Mouse (Mus musculus) lung, postnatal 0 days (tissue): Measurements from ENCODE around the gene Cant1. TPM values are rescaled to one million over a fixed set of nuclear protein-coding genes. Genes with fewer than 3 reads are reported as not detected.
A peak's percentile ranks its signal among the peaks of the same experiment; 100 is the strongest.

Source experiments
- ATAC-seq: fragments of 200-750 bp; cut with Nextera tagmentation; 2 replicates; pipeline ENCODE4 v1.8.0; 2017; ENCODE audit warnings: moderate library complexity
- DNase-seq: peaks from one replicate; pipeline ENCODE4 v3.0.0-alpha.2; 2016; ENCODE audit warnings: low spot score
- H3K27ac ChIP-seq: fragments of 300-500 bp; sonication (generic); 2 replicates; pipeline ENCODE4 v1.5.1; 2014; ENCODE audit warnings: antibody characterized with exemption, mild to moderate bottlenecking, low read length, mixed read lengths
- H3K27me3 ChIP-seq: fragments of 300-500 bp; sonication (generic); replicated peaks from 2 replicates; pipeline ENCODE4 v1.6.1; 2014; ENCODE audit warnings: low read length, mixed read lengths; ENCODE audit not compliant: insufficient read depth
- H3K36me3 ChIP-seq: fragments of 300-500 bp; sonication (generic); 2 replicates; pipeline ENCODE4 v1.6.1; 2014; ENCODE audit warnings: low read length, mixed read lengths; ENCODE audit not compliant: insufficient read depth
- H3K4me1 ChIP-seq: fragments of 300-500 bp; sonication (generic); 2 replicates; pipeline ENCODE4 v1.6.1; 2014; ENCODE audit warnings: antibody characterized with exemption, low read depth, low read length, mixed read lengths; ENCODE audit not compliant: insufficient read depth
- H3K4me2 ChIP-seq: fragments of 300-500 bp; sonication (generic); replicated peaks from 2 replicates; pipeline ENCODE4 v1.6.1; 2014; ENCODE audit warnings: low read depth, mild to moderate bottlenecking, low read length, moderate library complexity, mixed read lengths
- H3K4me3 ChIP-seq: fragments of 300-500 bp; sonication (generic); 2 replicates; pipeline ENCODE4 v1.5.1; 2014; ENCODE audit warnings: low read depth, low read length
- H3K9ac ChIP-seq: fragments of 300-500 bp; sonication (generic); replicated peaks from 2 replicates; pipeline ENCODE4 v1.6.1; 2014; ENCODE audit warnings: low read depth, mild to moderate bottlenecking
- H3K9me3 ChIP-seq: fragments of 300-500 bp; sonication (generic); 2 replicates; pipeline ENCODE4 v1.6.1; 2016; ENCODE audit warnings: low read length, mixed read lengths
- CTCF ChIP-seq: IDR thresholded peaks from 2 replicates; pipeline ENCODE4 v1.5.1; 2016; ENCODE audit warnings: antibody characterized with exemption, mild to moderate bottlenecking
- EP300 ChIP-seq: IDR thresholded peaks from 2 replicates; pipeline ENCODE4 v1.6.1; 2016; ENCODE audit warnings: antibody characterized with exemption, mild to moderate bottlenecking, control low read depth
- WGBS: fragments of 180-500 bp; shearing (Covaris S2); extraction: QIAGEN DNeasy Blood & Tissue Kit; methylation state at CpG from one replicate; pipeline ENCODE4 v1.1.7; 2014; 5-methylcytosine and 5-hydroxymethylcytosine counted together
- polyA plus RNA-seq: library from polyadenylated mRNA; unstranded; fragments of >200 nt; fragmentation: Nextera tagmentation; extraction: Ambion mirVana; gene quantifications from 2 replicates; pipeline ENCODE4 v1.2.1, GENCODE M21; 2015

The Cant1 gene
- polyA plus RNA-seq, 1 experiment from 2014 or later, result 21.3 TPM

- Histone ChIP-seq H3K4me1 (peaks cover 15% of the 10 kb centered on the region), H3K27ac (no peak overlapping the region), H3K36me3 (no peaks in the 10 kb centered on the region; the same call in 1 of the 2 replicates), H3K4me2 (no peak overlapping the region), H3K9me3 (no peaks in the 10 kb centered on the region), H3K9ac (no peak overlapping the region), H3K4me3 (no peak overlapping the region), H3K27me3 (no peaks in the 10 kb centered on the region)
- DNase-seq (no peak), ATAC-seq (no peak)
- TF ChIP-seq EP300, result no peak
- TF ChIP-seq CTCF, result no peak
- WGBS, result 93% methylated on average over 9 of the region's 9 CpGs
Observed at GRCm38 (mm10) chr11:118417496-118417895, 1.4 kb downstream of the Cant1 start.

DNA sequence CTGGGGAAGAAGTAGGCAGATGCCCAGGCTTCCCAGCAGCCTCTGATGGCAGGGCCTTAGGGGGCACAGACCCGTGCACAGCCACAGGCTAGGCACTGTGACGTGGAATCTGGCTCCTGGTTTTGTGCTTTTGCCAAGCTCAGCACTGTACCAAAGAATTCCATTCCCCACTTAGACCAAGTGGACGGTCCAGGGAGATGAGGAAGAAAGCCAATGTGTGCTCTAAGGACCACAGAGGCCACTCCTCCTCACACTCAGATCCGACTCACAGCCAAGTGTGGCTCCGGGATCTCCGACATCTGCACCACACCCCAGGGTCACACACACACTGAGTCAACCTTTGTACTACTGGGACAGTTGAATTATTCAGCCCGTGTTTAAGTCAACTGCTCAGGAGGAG lies 2.8 kb downstream of the Cant1 start:
- Histone ChIP-seq H3K9me3 (no peaks in the 10 kb centered on the region), H3K4me2 (no peak overlapping the region), H3K27ac (peak overlapping the region; percentile 6), H3K27me3 (no peaks in the 10 kb centered on the region), H3K4me3 (no peak overlapping the region), H3K9ac (no peak overlapping the region), H3K36me3 (peaks cover 3% of the 10 kb centered on the region; the same call in 1 of the 2 replicates), H3K4me1 (peaks cover 15% of the 10 kb centered on the region)
- TF ChIP-seq EP300 (no peak), CTCF (no peak)
- 62% methylated on average over 7 of the region's 7 CpGs for WGBS
- DNase-seq (peak; percentile 64), ATAC-seq (no peak)

GRCm38 (mm10) chr11:118415630-118416029 lies 3.3 kb downstream of the Cant1 start:
- no peaks in the 10 kb centered on the region for H3K27me3 ChIP-seq
- H3K4me2 ChIP-seq, result no peak overlapping the region
- no peak for ATAC-seq
- no peak for DNase-seq
- peaks cover 7% of the 10 kb centered on the region; the same call in 1 of the 2 replicates for H3K36me3 ChIP-seq
- H3K4me3 ChIP-seq, result no peak overlapping the region
- no peaks in the 10 kb centered on the region for H3K9me3 ChIP-seq
- peak overlapping the region; percentile 6; the same call in 1 of the 2 replicates for H3K27ac ChIP-seq
- 65% methylated on average over 6 of the region's 6 CpGs for WGBS
- TF ChIP-seq EP300 (no peak), CTCF (no peak)
- H3K4me1 ChIP-seq, result peaks cover 15% of the 10 kb centered on the region
- no peak overlapping the region for H3K9ac ChIP-seq

DNA sequence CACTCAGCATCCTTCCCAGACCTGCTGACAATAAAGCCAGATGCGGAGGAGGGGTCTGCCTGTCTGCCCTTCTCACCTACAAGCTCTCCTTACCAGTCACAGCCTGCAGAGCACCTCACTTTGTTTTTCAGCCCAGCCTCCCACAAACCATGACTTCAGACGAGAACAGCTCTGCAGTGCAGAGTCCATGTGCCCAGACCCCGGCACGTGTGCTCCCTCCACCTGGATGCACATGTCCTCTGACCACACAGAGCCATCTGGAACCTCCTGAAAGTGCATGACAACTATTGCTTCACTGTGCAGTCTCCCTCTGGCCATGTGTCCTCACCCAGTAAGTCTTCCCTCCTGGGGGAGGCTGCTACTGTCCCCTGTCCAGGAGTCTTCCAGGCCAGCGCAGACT lies 4.6 kb downstream of the Cant1 start:
- TF ChIP-seq EP300 (no peak), CTCF (no peak)
- no peak overlapping the region for H3K9ac ChIP-seq
- WGBS, result 91% methylated on average over 5 of the region's 5 CpGs
- no peak overlapping the region for H3K4me3 ChIP-seq
- no peak overlapping the region for H3K4me2 ChIP-seq
- H3K4me1 ChIP-seq, result peaks cover 13% of the 10 kb centered on the region
- no peak for ATAC-seq
- no peak overlapping the region for H3K27ac ChIP-seq
- no peak for DNase-seq
- H3K9me3 ChIP-seq, result no peaks in the 10 kb centered on the region
- peaks cover 9% of the 10 kb centered on the region; the same call in 1 of the 2 replicates for H3K36me3 ChIP-seq
- no peaks in the 10 kb centered on the region for H3K27me3 ChIP-seq

DNA sequence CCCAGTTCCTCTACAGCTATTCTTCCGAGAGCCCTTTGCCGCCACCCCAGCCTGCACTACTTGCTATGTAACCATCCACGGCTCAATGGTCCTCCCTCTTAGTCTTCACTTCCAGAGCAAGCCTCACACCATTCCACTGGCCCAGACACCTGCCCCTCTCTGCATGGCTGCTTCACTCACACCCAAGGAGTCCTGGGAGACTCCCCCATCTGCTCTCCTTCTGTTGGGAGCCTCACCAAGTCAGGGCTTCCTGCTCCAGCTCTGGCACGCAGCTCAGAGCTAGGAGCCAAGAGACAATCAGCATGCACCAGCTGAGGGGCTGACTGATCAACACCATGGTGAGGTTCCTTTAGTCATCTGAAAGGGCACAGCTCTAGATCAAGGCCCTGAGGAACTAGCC lies 5.8 kb downstream of the Cant1 start:
- DNase-seq (no peak), ATAC-seq (no peak)
- H3K4me3 ChIP-seq, result no peak overlapping the region
- no peak overlapping the region for H3K27ac ChIP-seq
- WGBS, result 78% methylated on average over 4 of the region's 4 CpGs
- no peaks in the 10 kb centered on the region for H3K9me3 ChIP-seq
- H3K9ac ChIP-seq, result no peak overlapping the region
- peaks cover 9% of the 10 kb centered on the region for H3K4me1 ChIP-seq
- H3K27me3 ChIP-seq, result no peaks in the 10 kb centered on the region
- peaks cover 9% of the 10 kb centered on the region; the same call in 1 of the 2 replicates for H3K36me3 ChIP-seq
- H3K4me2 ChIP-seq, result no peak overlapping the region
- no peak for TF ChIP-seq CTCF
- TF ChIP-seq EP300, result no peak

DNA sequence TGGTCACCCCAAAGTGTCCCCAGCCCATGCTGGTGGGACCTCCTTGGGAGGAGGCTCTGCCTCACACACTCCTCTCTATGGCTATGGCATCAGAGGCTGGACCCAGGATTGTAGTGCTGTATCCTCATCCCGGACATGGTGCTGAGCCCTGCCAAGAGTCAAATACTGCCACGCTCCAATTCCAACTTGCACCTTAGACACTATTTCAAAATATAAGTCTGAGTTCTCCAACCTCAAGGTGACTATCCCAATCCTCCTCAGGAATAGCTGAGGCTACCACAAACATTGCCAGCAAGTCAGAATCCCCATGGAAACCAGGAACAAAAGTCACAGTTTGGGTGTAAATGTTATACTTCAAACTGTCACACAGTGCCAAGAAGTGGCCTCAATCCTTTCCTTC lies 6.3 kb downstream of the Cant1 start:
- DNase-seq (no peak), ATAC-seq (no peak)
- peaks cover 4% of the 10 kb centered on the region; the same call in 1 of the 2 replicates for H3K4me1 ChIP-seq
- no peak for TF ChIP-seq CTCF
- no peak for TF ChIP-seq EP300
- 75% methylated on average over 2 of the region's 2 CpGs for WGBS
- no peak overlapping the region for H3K27ac ChIP-seq
- no peak overlapping the region for H3K4me2 ChIP-seq
- H3K36me3 ChIP-seq, result peaks cover 9% of the 10 kb centered on the region; the same call in 1 of the 2 replicates
- H3K4me3 ChIP-seq, result no peak overlapping the region
- no peaks in the 10 kb centered on the region for H3K27me3 ChIP-seq
- H3K9me3 ChIP-seq, result no peaks in the 10 kb centered on the region
- H3K9ac ChIP-seq, result no peak overlapping the region

DNA sequence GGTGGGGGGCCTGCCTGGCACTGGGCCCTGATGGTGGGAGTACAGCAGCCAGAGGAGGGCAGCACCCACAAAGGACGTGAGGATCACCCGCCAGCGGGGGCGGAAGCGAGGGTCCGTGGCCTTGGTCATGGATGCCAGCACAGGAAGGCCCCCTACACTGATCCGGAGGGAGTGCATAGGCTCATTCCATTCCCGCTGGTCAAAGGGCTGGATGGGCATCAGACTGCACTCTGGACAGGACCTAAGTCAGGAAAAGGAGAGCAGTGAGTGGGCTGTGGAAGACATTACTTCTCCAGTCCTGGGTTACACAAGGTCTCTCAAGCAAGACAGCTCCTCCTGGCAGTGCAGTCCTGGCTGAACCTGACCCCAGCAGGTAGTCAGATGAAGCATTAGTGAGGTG lies 7.6 kb downstream of the Cant1 start:
- Histone ChIP-seq H3K4me2 (no peak overlapping the region), H3K9ac (no peak overlapping the region), H3K36me3 (peaks cover 19% of the 10 kb centered on the region), H3K27ac (no peak overlapping the region), H3K4me3 (no peak overlapping the region), H3K4me1 (peaks cover 3% of the 10 kb centered on the region; the same call in 1 of the 2 replicates), H3K9me3 (no peaks in the 10 kb centered on the region), H3K27me3 (no peaks in the 10 kb centered on the region)
- no peak for ATAC-seq
- WGBS, result 89% methylated on average over 8 of the region's 8 CpGs
- TF ChIP-seq EP300, result no peak
- TF ChIP-seq CTCF, result no peak
- no peak for DNase-seq
